Mouse (Mus musculus): ENCODE data around the gene Rnf187. TPM values are rescaled to one million over a fixed set of nuclear protein-coding genes. Genes with fewer than 3 reads are reported as not detected.
A peak's percentile ranks its signal among the peaks of the same experiment; 100 is the strongest.

Gene Rnf187
- polyA plus RNA-seq, 1 experiment = 135 TPM

DNA sequence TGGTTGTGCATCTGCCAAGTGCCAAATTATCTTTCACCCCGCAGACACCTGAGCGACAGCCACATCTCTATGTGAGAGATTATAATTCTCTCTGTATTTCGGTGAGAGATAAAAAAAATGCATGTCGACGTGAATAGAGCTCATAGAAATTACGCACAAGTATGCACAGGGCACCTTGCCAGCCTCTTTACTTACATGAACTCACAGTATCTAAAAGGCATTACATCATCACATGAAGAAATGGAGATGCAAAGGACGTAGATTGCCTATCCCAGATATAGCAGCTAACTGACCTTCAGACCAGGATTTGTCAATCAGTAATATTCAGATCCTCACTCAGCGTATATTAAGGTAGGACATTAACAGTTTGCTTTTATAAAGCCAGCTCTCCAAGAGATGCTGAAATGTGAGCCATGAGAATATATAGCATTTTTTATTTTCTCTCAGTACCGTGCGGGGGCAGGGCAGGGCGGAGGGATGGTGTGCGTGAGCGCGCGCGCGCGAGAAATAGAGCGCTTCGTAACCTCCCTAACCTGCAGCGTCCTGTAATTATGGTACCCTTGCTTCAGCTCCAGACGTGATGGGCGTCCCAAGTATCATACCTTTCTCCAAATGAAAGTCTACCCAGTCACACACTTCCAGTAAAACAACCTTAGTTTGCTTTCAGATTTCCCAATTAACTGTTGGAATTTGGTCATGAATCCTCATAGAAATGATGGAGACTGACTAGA is 9.2 kb upstream of the Rnf187 start:
- Histone ChIP-seq H3K27ac (ENCODE audit: control insufficient read depth, insufficient read depth, low read depth, low read length, poor library complexity) (peak overlapping the region; percentile 60; the same call in 1 of the 2 replicates), H3K4me1 (ENCODE audit: control insufficient read depth, insufficient read depth, low read length) (no peaks in the 10 kb centered on the region), H3K4me3 (replicated peaks; ENCODE audit: control insufficient read depth, low read depth, low read length) (peak overlapping the region; percentile 39)
- TF ChIP-seq POLR2A (IDR thresholded peaks at IDR 0.05; ENCODE audit: borderline replicate concordance, control insufficient read depth, low read depth, low read length) (no peak), CTCF (IDR thresholded peaks at IDR 0.05; ENCODE audit: control insufficient read depth, insufficient read depth, low read length) (no peak)
- 19% methylated on average over 23 of the region's 23 CpGs for WGBS

DNA sequence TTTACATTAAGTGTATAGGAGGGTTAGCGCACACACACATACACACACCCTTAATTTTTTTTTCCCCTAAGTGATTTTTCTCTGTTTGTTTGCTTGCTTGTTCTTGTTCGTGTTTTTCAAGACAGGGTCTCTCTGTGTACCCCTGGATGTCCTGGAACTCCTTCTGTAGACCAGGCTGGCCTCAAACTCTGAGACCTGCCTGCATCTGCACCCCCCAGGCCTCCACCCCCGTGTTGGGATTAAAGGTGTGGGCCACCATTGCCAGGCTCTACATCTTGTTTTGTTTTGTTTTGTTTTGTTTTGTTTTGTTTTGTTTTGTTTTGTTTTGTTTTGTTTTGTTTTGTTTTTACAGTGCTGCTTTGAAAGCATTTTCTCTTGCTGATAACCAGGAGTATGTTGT is 8.6 kb upstream of the Rnf187 start:
- WGBS = 81% methylated on average over 3 of the region's 3 CpGs
- Histone ChIP-seq H3K27ac (ENCODE audit: control insufficient read depth, insufficient read depth, low read depth, low read length, poor library complexity) (no peak overlapping the region), H3K4me1 (ENCODE audit: control insufficient read depth, insufficient read depth, low read length) (no peaks in the 10 kb centered on the region), H3K4me3 (replicated peaks; ENCODE audit: control insufficient read depth, low read depth, low read length) (no peak overlapping the region)
- no peak for TF ChIP-seq POLR2A (IDR thresholded peaks at IDR 0.05; ENCODE audit: borderline replicate concordance, control insufficient read depth, low read depth, low read length)

DNA sequence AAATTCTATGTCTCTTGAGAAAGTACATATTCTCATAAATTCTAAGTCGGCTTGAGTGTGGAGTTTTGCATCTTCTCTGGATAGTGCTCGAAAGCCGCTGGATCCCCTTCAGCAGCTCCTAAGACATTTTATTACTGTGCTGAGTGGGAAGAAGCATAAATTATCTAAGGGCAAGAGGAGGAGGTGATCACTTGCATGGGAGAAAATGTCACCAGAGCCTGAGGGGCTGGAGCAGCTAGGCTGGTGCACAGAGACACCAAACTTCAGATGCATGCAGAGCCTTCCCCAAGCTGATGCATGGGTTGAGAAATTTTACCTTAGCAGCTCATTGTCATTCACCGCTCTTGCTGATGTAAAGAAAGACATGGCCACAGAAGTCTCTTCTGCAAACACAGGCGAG is 5.4 kb upstream of the Rnf187 start:
- no peaks in the 10 kb centered on the region for H3K4me1 ChIP-seq (ENCODE audit: control insufficient read depth, insufficient read depth, low read length)
- H3K4me3 ChIP-seq (replicated peaks; ENCODE audit: control insufficient read depth, low read depth, low read length) = no peak overlapping the region
- 81% methylated on average over 5 of the region's 5 CpGs for WGBS
- TF ChIP-seq CTCF (IDR thresholded peaks at IDR 0.05; ENCODE audit: control insufficient read depth, insufficient read depth, low read length) = no peak
- TF ChIP-seq POLR2A (IDR thresholded peaks at IDR 0.05; ENCODE audit: borderline replicate concordance, control insufficient read depth, low read depth, low read length) = no peak
- H3K27ac ChIP-seq (ENCODE audit: control insufficient read depth, insufficient read depth, low read depth, low read length, poor library complexity) = no peak overlapping the region

DNA sequence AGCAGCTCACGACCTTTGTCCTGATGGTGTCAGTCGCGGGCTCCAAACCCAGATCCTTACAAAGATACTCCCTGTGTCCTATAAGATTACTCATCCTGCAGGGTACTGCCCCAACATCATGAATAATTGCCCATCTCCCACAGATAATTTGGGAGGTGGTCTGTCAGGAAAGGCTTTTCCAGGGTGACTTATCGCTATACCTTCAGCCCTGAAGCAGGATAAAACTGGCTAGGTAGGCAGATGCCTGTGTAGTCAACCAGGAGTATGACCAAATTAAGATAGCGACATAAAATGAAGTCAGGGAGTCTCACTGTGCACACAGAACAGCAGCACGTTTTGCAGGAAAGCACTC is 348 bp upstream of the Rnf187 start:
- no peak overlapping the region for H3K27ac ChIP-seq (ENCODE audit: control insufficient read depth, insufficient read depth, low read depth, low read length, poor library complexity)
- WGBS = 27% methylated on average over 6 of the region's 6 CpGs
- H3K4me1 ChIP-seq (ENCODE audit: control insufficient read depth, insufficient read depth, low read length) = no peaks in the 10 kb centered on the region; the same call in 1 of the 2 replicates
- H3K4me3 ChIP-seq (replicated peaks; ENCODE audit: control insufficient read depth, low read depth, low read length) = peak overlapping the region; percentile 77
- TF ChIP-seq CTCF (IDR thresholded peaks at IDR 0.05; ENCODE audit: control insufficient read depth, insufficient read depth, low read length) (no peak), POLR2A (IDR thresholded peaks at IDR 0.05; ENCODE audit: borderline replicate concordance, control insufficient read depth, low read depth, low read length) (no peak)

DNA sequence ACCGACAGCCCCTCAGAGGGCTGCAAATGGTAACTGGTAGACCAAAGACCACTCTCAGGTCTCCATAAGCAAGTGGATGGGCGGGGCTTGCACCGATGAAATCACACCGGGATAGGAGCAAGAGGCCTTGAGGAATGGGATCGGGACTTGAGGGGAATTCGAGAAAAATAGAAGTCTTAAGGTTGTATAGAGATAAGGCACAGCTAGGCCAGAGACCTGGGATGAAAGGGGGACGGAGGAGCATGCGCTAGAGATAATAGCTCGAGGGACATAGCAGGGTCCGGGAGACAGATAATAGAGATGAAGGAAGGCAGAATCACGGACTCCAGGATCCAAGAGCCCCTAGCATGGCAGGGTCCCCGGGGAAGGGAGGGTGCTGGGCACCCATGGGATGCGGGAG is 807 bp downstream of the Rnf187 start:
- H3K4me3 ChIP-seq (replicated peaks; ENCODE audit: control insufficient read depth, low read depth, low read length) = peak overlapping the region; percentile 77
- 4% methylated on average over 13 of the region's 13 CpGs for WGBS
- no peak for TF ChIP-seq CTCF (IDR thresholded peaks at IDR 0.05; ENCODE audit: control insufficient read depth, insufficient read depth, low read length)
- TF ChIP-seq POLR2A (IDR thresholded peaks at IDR 0.05; ENCODE audit: borderline replicate concordance, control insufficient read depth, low read depth, low read length) = no peak
- H3K4me1 ChIP-seq (ENCODE audit: control insufficient read depth, insufficient read depth, low read length) = no peaks in the 10 kb centered on the region; the same call in 1 of the 2 replicates
- peak overlapping the region; percentile 95; the same call in 1 of the 2 replicates for H3K27ac ChIP-seq (ENCODE audit: control insufficient read depth, insufficient read depth, low read depth, low read length, poor library complexity)

DNA sequence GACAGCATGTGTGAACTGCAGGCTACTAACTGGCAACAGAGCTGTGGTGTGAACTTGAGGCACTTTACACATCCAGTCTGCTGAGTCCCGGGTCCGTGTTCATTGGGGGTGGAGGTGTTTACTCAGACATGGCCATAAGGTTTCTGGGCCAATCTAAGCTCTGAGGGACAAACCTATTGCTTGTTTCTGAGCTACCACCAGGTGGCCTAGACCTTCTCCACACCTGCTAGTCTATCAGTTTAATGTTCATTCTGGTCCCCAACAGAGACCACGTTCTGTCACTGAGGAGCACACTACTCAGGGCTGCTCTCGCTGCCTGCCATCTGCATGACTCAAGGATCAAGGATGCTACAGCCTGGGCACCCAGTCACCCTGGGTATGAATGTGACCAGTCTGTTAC is 7.1 kb downstream of the Rnf187 start:
- TF ChIP-seq POLR2A (IDR thresholded peaks at IDR 0.05; ENCODE audit: borderline replicate concordance, control insufficient read depth, low read depth, low read length) = no peak
- TF ChIP-seq CTCF (IDR thresholded peaks at IDR 0.05; ENCODE audit: control insufficient read depth, insufficient read depth, low read length) = no peak
- H3K4me1 ChIP-seq (ENCODE audit: control insufficient read depth, insufficient read depth, low read length) = no peaks in the 10 kb centered on the region; the same call in 1 of the 2 replicates

DNA sequence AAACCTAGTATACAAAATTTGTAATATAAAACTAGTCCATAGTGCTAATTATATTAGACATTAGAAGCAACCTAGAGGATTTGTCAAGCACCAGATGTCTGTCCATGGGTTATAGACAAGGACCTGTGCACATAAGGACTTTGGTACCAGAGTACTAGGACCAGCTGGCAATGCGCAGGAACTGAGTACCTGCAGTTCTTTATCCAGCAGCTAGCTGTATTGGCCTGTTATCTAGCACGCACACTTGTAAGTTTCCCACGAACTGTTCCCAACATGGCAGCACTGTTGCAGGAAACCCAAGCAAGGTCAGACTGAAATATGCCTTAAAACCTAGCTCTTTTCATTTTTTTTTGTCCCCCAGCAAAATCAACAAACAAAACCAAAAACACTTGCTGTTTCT is 8.5 kb downstream of the Rnf187 start:
- Histone ChIP-seq H3K4me1 (ENCODE audit: control insufficient read depth, insufficient read depth, low read length) (no peaks in the 10 kb centered on the region; the same call in 1 of the 2 replicates), H3K4me3 (replicated peaks; ENCODE audit: control insufficient read depth, low read depth, low read length) (no peak overlapping the region), H3K27ac (ENCODE audit: control insufficient read depth, insufficient read depth, low read depth, low read length, poor library complexity) (no peak overlapping the region)
- TF ChIP-seq POLR2A (IDR thresholded peaks at IDR 0.05; ENCODE audit: borderline replicate concordance, control insufficient read depth, low read depth, low read length) (no peak), CTCF (IDR thresholded peaks at IDR 0.05; ENCODE audit: control insufficient read depth, insufficient read depth, low read length) (no peak)
- 58% methylated on average over 3 of the region's 3 CpGs for WGBS

More for the DNA sequence above, 7.1 kb downstream of the Rnf187 start:
- Histone ChIP-seq H3K4me3 (replicated peaks; ENCODE audit: control insufficient read depth, low read depth, low read length) (no peak overlapping the region), H3K27ac (ENCODE audit: control insufficient read depth, insufficient read depth, low read depth, low read length, poor library complexity) (no peak overlapping the region)
- WGBS = 66% methylated on average over 4 of the region's 4 CpGs

DNA sequence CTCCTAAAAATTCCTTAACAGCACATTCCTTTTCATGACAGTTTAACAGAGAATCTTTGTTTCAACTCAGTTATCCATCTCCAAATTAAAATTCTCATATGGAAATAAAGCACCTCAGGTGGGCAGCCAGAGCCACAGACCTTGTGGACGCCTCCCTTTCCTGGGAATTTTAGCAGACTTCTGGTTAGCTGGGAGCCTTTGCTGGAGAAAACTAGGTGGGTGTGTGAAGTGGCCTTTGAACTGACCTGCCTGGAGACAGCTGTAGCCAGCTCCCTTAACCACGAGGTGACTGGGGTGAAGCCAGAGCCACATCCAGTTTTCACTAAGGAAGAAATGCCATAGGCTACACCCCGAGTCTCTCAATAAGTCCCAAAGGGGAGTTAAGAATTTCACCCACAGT is 9.1 kb downstream of the Rnf187 start:
- Histone ChIP-seq H3K27ac (ENCODE audit: control insufficient read depth, insufficient read depth, low read depth, low read length, poor library complexity) (peak overlapping the region; percentile 36; the same call in 1 of the 2 replicates), H3K4me1 (ENCODE audit: control insufficient read depth, insufficient read depth, low read length) (no peaks in the 10 kb centered on the region; the same call in 1 of the 2 replicates), H3K4me3 (replicated peaks; ENCODE audit: control insufficient read depth, low read depth, low read length) (no peak overlapping the region)
- 67% methylated on average over 3 of the region's 3 CpGs for WGBS
- TF ChIP-seq CTCF (IDR thresholded peaks at IDR 0.05; ENCODE audit: control insufficient read depth, insufficient read depth, low read length) (no peak), POLR2A (IDR thresholded peaks at IDR 0.05; ENCODE audit: borderline replicate concordance, control insufficient read depth, low read depth, low read length) (no peak)

Measured in bone marrow, adult 2 months (tissue).